Mouse (Mus musculus) brown adipose tissue, adult 24 weeks (tissue): ENCODE measurements around the gene Atg4b. TPM values are rescaled to one million over a fixed set of nuclear protein-coding genes. Genes with fewer than 3 reads are reported as not detected.

Source experiments
- H3K27ac ChIP-seq: fragments of 200-500 bp; replicated peaks from 2 replicates; pipeline ENCODE4 v1.5.1; 2012; ENCODE audit warnings: low read depth, mild to moderate bottlenecking, low read length
- H3K4me1 ChIP-seq: fragments of 200-500 bp; 2 replicates; pipeline ENCODE4 v1.6.1; 2012; ENCODE audit warnings: low read length, mixed read lengths; ENCODE audit not compliant: control insufficient read depth, insufficient read depth, insufficient read length
- H3K4me3 ChIP-seq: fragments of 200-500 bp; 2 replicates; pipeline ENCODE4 v1.5.1; 2012; ENCODE audit warnings: low read depth, mild to moderate bottlenecking, low read length, moderate library complexity; ENCODE audit not compliant: insufficient read depth
- polyA plus RNA-seq: library from polyadenylated mRNA; stranded (reverse); fragments of >200 nt; gene quantifications from 2 replicates; pipeline ENCODE4 v1.2.4, GENCODE M21; 2012; ENCODE audit not compliant: missing spikeins, insufficient read depth, insufficient read length

The Atg4b gene
- polyA plus RNA-seq, 1 experiment, result 43.4 TPM

- H3K4me1 ChIP-seq, result no peaks in the 10 kb centered on the region
- no peak overlapping the region for H3K27ac ChIP-seq
- no peak overlapping the region for H3K4me3 ChIP-seq
Observed at GRCm38 (mm10) chr1:93786912-93787311, 35.6 kb downstream of the Atg4b start.

GRCm38 (mm10) chr1:93794526-93794925, 43.2 kb downstream of the Atg4b start:
- Histone ChIP-seq H3K27ac (no peak overlapping the region), H3K4me3 (no peak overlapping the region), H3K4me1 (no peaks in the 10 kb centered on the region)

GRCm38 (mm10) chr1:93795886-93796285, 44.6 kb downstream of the Atg4b start:
- H3K27ac ChIP-seq, result no peak overlapping the region
- no peak overlapping the region for H3K4me3 ChIP-seq
- no peaks in the 10 kb centered on the region for H3K4me1 ChIP-seq

GRCm38 (mm10) chr1:93800670-93801503, 49.6 kb downstream of the Atg4b start:
- peaks cover 7% of the 10 kb centered on the region for H3K4me1 ChIP-seq
- H3K4me3 ChIP-seq, result peak overlapping the region; percentile 76
- H3K27ac ChIP-seq, result no peak overlapping the region

GRCm38 (mm10) chr1:93801741-93802238, 50.5 kb downstream of the Atg4b start, which contains the start of gene Dtymk:
Gene Dtymk (minus strand): TSS chr1:93801934.
- peak within 1 kb of the TSS; percentile 76 for H3K4me3 ChIP-seq

GRCm38 (mm10) chr1:93802771-93803170, 51.5 kb downstream of the Atg4b start:
- H3K4me1 ChIP-seq, result peaks cover 7% of the 10 kb centered on the region
- H3K4me3 ChIP-seq, result no peak overlapping the region
- H3K27ac ChIP-seq, result no peak overlapping the region

More at GRCm38 (mm10) chr1:93801741-93802238, 50.5 kb downstream of the Atg4b start, which contains the start of gene Dtymk:
- Histone ChIP-seq H3K4me1 (peaks cover 7% of the 10 kb centered on the region), H3K27ac (peak within 1 kb of the TSS; percentile 78)

GRCm38 (mm10) chr1:93803556-93804507, 52.5 kb downstream of the Atg4b start, which contains the start of gene Ing5:
Gene Ing5 (plus strand): TSS chr1:93803965.
- Histone ChIP-seq H3K4me3 (peak within 1 kb of the TSS; percentile 65), H3K27ac (peak within 1 kb of the TSS; percentile 72)

GRCm38 (mm10) chr1:93804818-93805217, 53.5 kb downstream of the Atg4b start:
- H3K4me3 ChIP-seq, result peak overlapping the region; percentile 65
- peaks cover 7% of the 10 kb centered on the region for H3K4me1 ChIP-seq
- no peak overlapping the region for H3K27ac ChIP-seq

More at GRCm38 (mm10) chr1:93803556-93804507, 52.5 kb downstream of the Atg4b start, which contains the start of gene Ing5:
- H3K4me1 ChIP-seq, result peaks cover 7% of the 10 kb centered on the region

GRCm38 (mm10) chr1:93805221-93805951, 54.1 kb downstream of the Atg4b start:
- Histone ChIP-seq H3K4me3 (no peak overlapping the region), H3K27ac (no peak overlapping the region), H3K4me1 (peaks cover 7% of the 10 kb centered on the region)

GRCm38 (mm10) chr1:93808871-93809270, 57.6 kb downstream of the Atg4b start:
- Histone ChIP-seq H3K4me3 (no peak overlapping the region), H3K27ac (no peak overlapping the region), H3K4me1 (peaks cover 5% of the 10 kb centered on the region; the same call in 1 of the 2 replicates)

- H3K4me3 ChIP-seq, result no peak overlapping the region
- 0 out of 2 replicates have a peak, but pooled peaks cover 1% of the 10 kb centered on the region for H3K4me1 ChIP-seq
Observed at GRCm38 (mm10) chr1:93810011-93810410, 58.7 kb downstream of the Atg4b start.

GRCm38 (mm10) chr1:93811495-93812039, 60.3 kb downstream of the Atg4b start:
- Histone ChIP-seq H3K27ac (no peak overlapping the region), H3K4me3 (no peak overlapping the region), H3K4me1 (no peaks in the 10 kb centered on the region)

More at GRCm38 (mm10) chr1:93810011-93810410, 58.7 kb downstream of the Atg4b start:
- no peak overlapping the region for H3K27ac ChIP-seq

GRCm38 (mm10) chr1:93817823-93818532, 66.7 kb downstream of the Atg4b start:
- Histone ChIP-seq H3K4me3 (no peak overlapping the region), H3K27ac (no peak overlapping the region), H3K4me1 (no peaks in the 10 kb centered on the region)
